8 mouse cellular contexts compared by ENCODE assay signal in the genomic region with DNA sequence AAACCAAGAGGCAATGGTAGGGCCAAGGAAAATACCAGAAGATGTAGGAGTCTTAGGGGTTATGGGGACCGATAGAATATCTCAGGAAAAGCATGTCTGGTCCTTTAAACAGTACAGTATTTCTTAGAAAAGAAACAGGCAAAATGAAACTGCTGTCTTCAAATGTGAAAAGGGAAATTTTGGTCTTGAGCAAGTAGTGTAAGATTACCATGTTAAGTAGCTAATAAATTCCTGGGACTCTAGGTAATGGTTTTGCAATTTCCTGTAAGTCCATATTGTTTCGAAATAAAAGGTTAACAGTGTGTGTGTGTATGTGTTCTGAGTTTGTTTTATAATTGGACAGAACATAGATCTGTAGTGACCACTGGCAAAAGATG. TPM values are rescaled to one million over a fixed set of nuclear protein-coding genes. Genes with fewer than 3 reads are reported as not detected.
A peak's percentile ranks its signal among the peaks of the same experiment; 100 is the strongest.
DNase-seq lines count a peak whose midpoint lies in the region; ATAC-seq and TF ChIP-seq lines count a peak whose summit lies in the region.

No protein-coding gene starts in this region.

- H3K27ac ChIP-seq in lung, embryonic 14.5 days (ENCODE audit: low read depth) = peak overlapping the region; percentile 94
- H3K27ac ChIP-seq in embryonic facial prominence, embryonic 13.5 days = peak overlapping the region; percentile 91
- peak overlapping the region; percentile 82; the same call in 1 of the 2 replicates for H3K27ac ChIP-seq in midbrain, postnatal 0 days (ENCODE audit: low read depth, low read length)

- no peak for TF ChIP-seq CTCF in lung, embryonic 14.5 days (IDR thresholded peaks at IDR 0.05; ENCODE audit: low read depth)
- TF ChIP-seq CTCF in midbrain, postnatal 0 days (IDR thresholded peaks at IDR 0.05) = no peak

- H3K27me3 ChIP-seq in lung, embryonic 14.5 days (ENCODE audit: insufficient read depth, low read length) = no peaks in the 10 kb centered on the region
- no peaks in the 10 kb centered on the region for H3K27me3 ChIP-seq in embryonic facial prominence, embryonic 13.5 days
- H3K27me3 ChIP-seq in midbrain, postnatal 0 days (ENCODE audit: insufficient read depth, low read length) = no peaks in the 10 kb centered on the region

- H3K9ac ChIP-seq in lung, embryonic 14.5 days = peak overlapping the region; percentile 77
- H3K9ac ChIP-seq in embryonic facial prominence, embryonic 13.5 days = peak overlapping the region; percentile 84
- peak overlapping the region; percentile 84; the same call in 1 of the 2 replicates for H3K9ac ChIP-seq in midbrain, postnatal 0 days (replicated peaks; ENCODE audit: low read length, poor library complexity, severe bottlenecking)

- peak overlapping the region; percentile 62 for H3K4me3 ChIP-seq in lung, embryonic 14.5 days (ENCODE audit: low read depth, low read length)
- peak overlapping the region; percentile 66 for H3K4me3 ChIP-seq in embryonic facial prominence, embryonic 13.5 days
- peak overlapping the region; percentile 63 for H3K4me3 ChIP-seq in midbrain, postnatal 0 days (ENCODE audit: low read depth, low read length)

- WGBS in lung, embryonic 14.5 days = 57% methylated on average over 2 of the region's 2 CpGs
- WGBS in embryonic facial prominence, embryonic 13.5 days = 70% methylated on average over 2 of the region's 2 CpGs
- WGBS in midbrain, postnatal 0 days = 75% methylated on average over 2 of the region's 2 CpGs

- H3K36me3 ChIP-seq in lung, embryonic 14.5 days (ENCODE audit: insufficient read depth) = no peaks in the 10 kb centered on the region
- H3K36me3 ChIP-seq in embryonic facial prominence, embryonic 13.5 days = no peaks in the 10 kb centered on the region
- H3K36me3 ChIP-seq in midbrain, postnatal 0 days (ENCODE audit: insufficient read depth, low read length) = no peaks in the 10 kb centered on the region

- H3K9me3 ChIP-seq in lung, embryonic 14.5 days (ENCODE audit: low read depth, low read length) = no peaks in the 10 kb centered on the region
- no peaks in the 10 kb centered on the region for H3K9me3 ChIP-seq in embryonic facial prominence, embryonic 13.5 days
- H3K9me3 ChIP-seq in midbrain, postnatal 0 days (ENCODE audit: low read length) = no peaks in the 10 kb centered on the region

- ATAC-seq in lung, embryonic 14.5 days (ENCODE audit: insufficient read depth) = peak; percentile 4; the same call in 1 of the 2 replicates
- no peak for ATAC-seq in embryonic facial prominence, embryonic 13.5 days (ENCODE audit: insufficient number of reproducible peaks, insufficient read depth, low FRiP score, low TSS enrichment, low read depth)
- ATAC-seq in midbrain, postnatal 0 days (ENCODE audit: low FRiP score) = peak; percentile 9; the same call in 1 of the 2 replicates

- H3K4me1 ChIP-seq in lung, embryonic 14.5 days (ENCODE audit: insufficient read depth) = no peaks in the 10 kb centered on the region
- peaks cover 10% of the 10 kb centered on the region for H3K4me1 ChIP-seq in embryonic facial prominence, embryonic 13.5 days
- H3K4me1 ChIP-seq in midbrain, postnatal 0 days (ENCODE audit: insufficient read depth, low read length) = no peaks in the 10 kb centered on the region

- H3K4me2 ChIP-seq in lung, embryonic 14.5 days = peak overlapping the region; percentile 72
- peak overlapping the region; percentile 56 for H3K4me2 ChIP-seq in embryonic facial prominence, embryonic 13.5 days
- peak overlapping the region; percentile 61 for H3K4me2 ChIP-seq in midbrain, postnatal 0 days (ENCODE audit: low read depth, low read length, poor library complexity, severe bottlenecking)

- DNase-seq in lung, embryonic 14.5 days = peak; percentile 39
- DNase-seq in lung, adult 18-20 months = no peak
- DNase-seq in hindlimb bud, embryonic 11.5 days (ENCODE audit: extremely low spot score, low read depth, low spot score) = peak; percentile 22
- DNase-seq in midbrain, postnatal 0 days (ENCODE audit: low spot score) = no peak
- no peak for DNase-seq in urinary bladder, adult 2 months (ENCODE audit: low spot score)
- no peak for DNase-seq in left cerebral cortex, adult 9 months (ENCODE audit: low spot score in 2 of 2)
- DNase-seq in kidney, adult 11 months = no peak

RNA-seq across cellular contexts. Expression of a gene that starts 0.7 kb away (rescaled TPM):
- polyA plus RNA-seq in lung, embryonic 14.5 days (2014; fragmentation: Nextera tagmentation; extraction: Ambion mirVana) = 13.4 and 14.9 TPM in 2 replicates
- 22.3 and 24.0 TPM in 2 replicates for polyA plus RNA-seq in embryonic facial prominence, embryonic 13.5 days (2015; fragmentation: Nextera tagmentation; extraction: Ambion mirVana)
- total RNA-seq in midbrain, postnatal 0 days (2014; rRNA removed) = 3.2 and 3.8 TPM in 2 replicates
- polyA plus RNA-seq in midbrain, postnatal 0 days (2015; fragmentation: Nextera tagmentation; extraction: Ambion mirVana) = 12.3 and 13.2 TPM in 2 replicates
- polyA plus RNA-seq in urinary bladder, adult 2 months (2012; rRNA removed) = 9.5 and 12.2 TPM in 2 replicates

Comparison
In these comparisons a context has a peak if more than half of its experiments do, and no peak if none do; other contexts are left out.
1. DNase-seq: peak in lung, embryonic 14.5 days (single experiment) and hindlimb bud, embryonic 11.5 days (single experiment); none in lung, adult 18-20 months (0 of 2), midbrain, postnatal 0 days (single experiment), urinary bladder, adult 2 months (single experiment), left cerebral cortex, adult 9 months (0 of 2) and kidney, adult 11 months (single experiment).
2. Peak in every context shown above with its lines, with median percentiles within 50 percentile points of each other: H3K27ac ChIP-seq, H3K4me2 ChIP-seq, H3K4me3 ChIP-seq and H3K9ac ChIP-seq.